Mouse (Mus musculus): Measurements from ENCODE around the gene Slc35g1. TPM values are rescaled to one million over a fixed set of nuclear protein-coding genes. Genes with fewer than 3 reads are reported as not detected.

The Slc35g1 gene
- polyA plus RNA-seq, 1 experiment from 2014 or later, result 1.4 TPM

- H3K4me2 ChIP-seq (ENCODE audit: low read length), result no peak overlapping the region
- H3K4me1 ChIP-seq (ENCODE audit: control insufficient read depth, insufficient read depth, low read length), result no peaks in the 10 kb centered on the region
- WGBS, result 82% methylated on average over 8 of the region's 8 CpGs
- no peak overlapping the region for H3K9ac ChIP-seq (ENCODE audit: low read length)
- no peak overlapping the region for H3K27ac ChIP-seq (ENCODE audit: low read depth, low read length)
- H3K9me3 ChIP-seq (replicated peaks; ENCODE audit: control insufficient read depth, low read length), result no peaks in the 10 kb centered on the region
- DNase-seq (ENCODE audit: low spot score) (no peak), ATAC-seq (no peak)
- no peaks in the 10 kb centered on the region for H3K27me3 ChIP-seq (replicated peaks; ENCODE audit: control insufficient read depth, insufficient read depth, low read length)
- H3K4me3 ChIP-seq (ENCODE audit: low read depth, low read length), result no peak overlapping the region
- no peaks in the 10 kb centered on the region for H3K36me3 ChIP-seq (ENCODE audit: control insufficient read depth, insufficient read depth, low read length)
Observed at GRCm38 (mm10) chr19:38430475-38430874, 34.7 kb downstream of the Slc35g1 start.

- H3K27ac ChIP-seq (ENCODE audit: low read depth, low read length), result no peak overlapping the region
- WGBS, result 72% methylated on average over 7 of the region's 7 CpGs
- H3K9ac ChIP-seq (ENCODE audit: low read length), result no peak overlapping the region
- no peak for DNase-seq (ENCODE audit: low spot score)
- no peak for ATAC-seq
- no peaks in the 10 kb centered on the region for H3K4me1 ChIP-seq (ENCODE audit: control insufficient read depth, insufficient read depth, low read length)
- no peaks in the 10 kb centered on the region for H3K27me3 ChIP-seq (replicated peaks; ENCODE audit: control insufficient read depth, insufficient read depth, low read length)
- no peak overlapping the region for H3K4me3 ChIP-seq (ENCODE audit: low read depth, low read length)
- no peaks in the 10 kb centered on the region for H3K36me3 ChIP-seq (ENCODE audit: control insufficient read depth, insufficient read depth, low read length)
- H3K4me2 ChIP-seq (ENCODE audit: low read length), result no peak overlapping the region
- H3K9me3 ChIP-seq (replicated peaks; ENCODE audit: control insufficient read depth, low read length), result no peaks in the 10 kb centered on the region
Observed at GRCm38 (mm10) chr19:38431326-38431725, 35.5 kb downstream of the Slc35g1 start.

- H3K36me3 ChIP-seq (ENCODE audit: control insufficient read depth, insufficient read depth, low read length), result no peaks in the 10 kb centered on the region
- H3K9ac ChIP-seq (ENCODE audit: low read length), result no peak overlapping the region
- ATAC-seq (no peak), DNase-seq (ENCODE audit: low spot score) (no peak)
- H3K4me2 ChIP-seq (ENCODE audit: low read length), result no peak overlapping the region
- no peaks in the 10 kb centered on the region for H3K27me3 ChIP-seq (replicated peaks; ENCODE audit: control insufficient read depth, insufficient read depth, low read length)
- H3K4me3 ChIP-seq (ENCODE audit: low read depth, low read length), result no peak overlapping the region
- no peaks in the 10 kb centered on the region for H3K4me1 ChIP-seq (ENCODE audit: control insufficient read depth, insufficient read depth, low read length)
- WGBS, result 83% methylated on average over 3 of the region's 3 CpGs
- H3K27ac ChIP-seq (ENCODE audit: low read depth, low read length), result no peak overlapping the region
- H3K9me3 ChIP-seq (replicated peaks; ENCODE audit: control insufficient read depth, low read length), result no peaks in the 10 kb centered on the region
Observed at GRCm38 (mm10) chr19:38432021-38432420, 36.2 kb downstream of the Slc35g1 start.

- ATAC-seq (no peak), DNase-seq (ENCODE audit: low spot score) (no peak)
- Histone ChIP-seq H3K27ac (ENCODE audit: low read depth, low read length) (no peak overlapping the region), H3K36me3 (ENCODE audit: control insufficient read depth, insufficient read depth, low read length) (no peaks in the 10 kb centered on the region), H3K9me3 (replicated peaks; ENCODE audit: control insufficient read depth, low read length) (no peaks in the 10 kb centered on the region), H3K4me2 (ENCODE audit: low read length) (no peak overlapping the region), H3K4me1 (ENCODE audit: control insufficient read depth, insufficient read depth, low read length) (no peaks in the 10 kb centered on the region), H3K27me3 (replicated peaks; ENCODE audit: control insufficient read depth, insufficient read depth, low read length) (no peaks in the 10 kb centered on the region), H3K9ac (ENCODE audit: low read length) (no peak overlapping the region), H3K4me3 (ENCODE audit: low read depth, low read length) (no peak overlapping the region)
- WGBS, result 91% methylated on average over 2 of the region's 2 CpGs
Observed at GRCm38 (mm10) chr19:38433381-38433780, 37.6 kb downstream of the Slc35g1 start.

DNA sequence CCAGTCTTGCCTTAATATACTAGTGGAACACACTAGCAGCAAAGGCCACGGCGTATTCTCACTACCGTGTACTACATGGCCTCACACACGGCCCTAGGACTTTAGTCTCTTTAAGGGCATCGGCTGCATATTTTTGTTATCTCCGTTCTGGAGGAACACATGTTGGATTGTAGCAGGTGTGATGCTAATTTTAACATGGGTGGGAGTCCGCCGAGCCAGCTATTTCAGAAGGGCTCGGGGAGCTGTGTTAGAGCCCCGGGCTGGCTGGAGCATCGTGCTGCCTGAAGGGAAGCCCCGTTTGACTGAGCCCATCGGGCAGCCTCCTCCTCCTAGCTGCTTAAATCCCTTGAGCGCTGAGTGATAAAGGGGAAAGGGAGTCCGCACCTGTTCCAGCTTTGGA, 39.4 kb downstream of the Slc35g1 start:
- Histone ChIP-seq H3K27me3 (replicated peaks; ENCODE audit: control insufficient read depth, insufficient read depth, low read length) (no peaks in the 10 kb centered on the region), H3K36me3 (ENCODE audit: control insufficient read depth, insufficient read depth, low read length) (no peaks in the 10 kb centered on the region), H3K9ac (ENCODE audit: low read length) (no peak overlapping the region), H3K4me1 (ENCODE audit: control insufficient read depth, insufficient read depth, low read length) (no peaks in the 10 kb centered on the region), H3K4me2 (ENCODE audit: low read length) (no peak overlapping the region), H3K4me3 (ENCODE audit: low read depth, low read length) (no peak overlapping the region), H3K9me3 (replicated peaks; ENCODE audit: control insufficient read depth, low read length) (no peaks in the 10 kb centered on the region), H3K27ac (ENCODE audit: low read depth, low read length) (no peak overlapping the region)
- 95% methylated on average over 15 of the region's 15 CpGs for WGBS
- DNase-seq (ENCODE audit: low spot score), result no peak
- ATAC-seq, result no peak

DNA sequence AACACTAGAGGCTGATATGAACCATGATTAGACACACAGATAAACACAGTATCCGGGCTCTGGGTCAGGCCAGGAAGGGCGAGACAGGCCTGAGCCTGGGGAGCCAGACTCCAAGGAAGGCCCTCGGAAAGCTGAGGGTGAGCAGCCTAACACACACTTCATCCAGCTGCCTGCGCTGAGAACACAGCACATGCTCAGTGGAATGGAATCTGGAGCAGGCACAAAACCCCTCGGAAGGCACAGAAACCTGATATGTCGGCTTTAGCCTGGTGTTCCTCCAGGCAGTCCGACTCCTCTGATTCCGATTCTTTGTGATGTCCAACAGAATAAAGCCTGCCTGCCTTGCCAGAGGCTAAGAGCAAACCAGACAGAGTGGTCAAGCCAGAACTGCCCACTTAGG, 46.1 kb downstream of the Slc35g1 start:
- ATAC-seq, result no peak
- no peak for DNase-seq (ENCODE audit: low spot score)
- WGBS, result 76% methylated on average over 8 of the region's 8 CpGs
- Histone ChIP-seq H3K4me3 (ENCODE audit: low read depth, low read length) (no peak overlapping the region), H3K27me3 (replicated peaks; ENCODE audit: control insufficient read depth, insufficient read depth, low read length) (no peaks in the 10 kb centered on the region), H3K9me3 (replicated peaks; ENCODE audit: control insufficient read depth, low read length) (no peaks in the 10 kb centered on the region), H3K4me1 (ENCODE audit: control insufficient read depth, insufficient read depth, low read length) (no peaks in the 10 kb centered on the region), H3K36me3 (ENCODE audit: control insufficient read depth, insufficient read depth, low read length) (no peaks in the 10 kb centered on the region), H3K9ac (ENCODE audit: low read length) (no peak overlapping the region), H3K4me2 (ENCODE audit: low read length) (no peak overlapping the region), H3K27ac (ENCODE audit: low read depth, low read length) (no peak overlapping the region)

GRCm38 (mm10) chr19:38445758-38446157, 50.0 kb downstream of the Slc35g1 start:
- H3K4me3 ChIP-seq (ENCODE audit: low read depth, low read length), result no peak overlapping the region
- DNase-seq (ENCODE audit: low spot score) (no peak), ATAC-seq (no peak)
- H3K27me3 ChIP-seq (replicated peaks; ENCODE audit: control insufficient read depth, insufficient read depth, low read length), result no peaks in the 10 kb centered on the region
- H3K36me3 ChIP-seq (ENCODE audit: control insufficient read depth, insufficient read depth, low read length), result no peaks in the 10 kb centered on the region
- no peak overlapping the region for H3K4me2 ChIP-seq (ENCODE audit: low read length)
- no peaks in the 10 kb centered on the region for H3K9me3 ChIP-seq (replicated peaks; ENCODE audit: control insufficient read depth, low read length)
- 79% methylated on average over 5 of the region's 5 CpGs for WGBS
- H3K4me1 ChIP-seq (ENCODE audit: control insufficient read depth, insufficient read depth, low read length), result no peaks in the 10 kb centered on the region
- H3K9ac ChIP-seq (ENCODE audit: low read length), result no peak overlapping the region
- H3K27ac ChIP-seq (ENCODE audit: low read depth, low read length), result no peak overlapping the region

Other genes with a start within 250 kb of the Slc35g1 start
- 38.9 and 44.5 TPM in 2 replicates for gene Fra10ac1, start 171.8 kb upstream of the Slc35g1 start, polyA plus RNA-seq (2014; fragmentation: Nextera tagmentation; extraction: Ambion mirVana)
- gene Lgi1, start 131.4 kb upstream of the Slc35g1 start, polyA plus RNA-seq (2014; fragmentation: Nextera tagmentation; extraction: Ambion mirVana), result 8.8 and 13.3 TPM in 2 replicates
- 3.4 and 5.1 TPM in 2 replicates for gene Plce1, start 85.1 kb downstream of the Slc35g1 start, polyA plus RNA-seq (2014; fragmentation: Nextera tagmentation; extraction: Ambion mirVana)